8 mouse cellular contexts compared by ENCODE assay signal in genomic region chr17:31254463-31254931, GRCm38 (mm10). TPM values are rescaled to one million over a fixed set of nuclear protein-coding genes. Genes with fewer than 3 reads are reported as not detected.
DNase-seq lines count a peak whose midpoint lies in the region; ATAC-seq and TF ChIP-seq lines count a peak whose summit lies in the region.

No protein-coding gene starts in this region.

- peak overlapping the region; percentile 20; the same call in 1 of the 2 replicates for H3K4me2 ChIP-seq in neural tube, embryonic 15.5 days

- peak; percentile 62 for ATAC-seq in erythroblast, adult 5-6 weeks (replicated peaks; ENCODE audit: low FRiP score, poor library complexity, severe bottlenecking)
- peak; percentile 77 for ATAC-seq in neural tube, embryonic 15.5 days (ENCODE audit: low FRiP score)

- no peak overlapping the region for H3K9ac ChIP-seq in neural tube, embryonic 15.5 days (replicated peaks)

- 29% methylated on average over 9 of the region's 9 CpGs for WGBS in bone marrow, adult 2 months
- 9% methylated on average over 9 of the region's 9 CpGs for WGBS in neural tube, embryonic 15.5 days

- H3K9me3 ChIP-seq in neural tube, embryonic 15.5 days (replicated peaks): no peaks in the 10 kb centered on the region

- TF ChIP-seq CTCF in bone marrow, adult 2 months (IDR thresholded peaks at IDR 0.05; ENCODE audit: control insufficient read depth, insufficient read depth, low read length): peak; percentile 74
- TF ChIP-seq CTCF in testis, adult 2 months (IDR thresholded peaks at IDR 0.05; ENCODE audit: control insufficient read depth, insufficient read depth, insufficient replicate concordance, low read depth, low read length): peak; percentile 57; the same call in 1 of the 2 replicates

- H3K4me1 ChIP-seq in bone marrow, adult 2 months (ENCODE audit: control insufficient read depth, insufficient read depth, low read length): no peaks in the 10 kb centered on the region; the same call in 1 of the 2 replicates
- peaks cover 4% of the 10 kb centered on the region for H3K4me1 ChIP-seq in neural tube, embryonic 15.5 days
- H3K4me1 ChIP-seq in testis, adult 2 months (ENCODE audit: control insufficient read depth, insufficient read depth, low read length): peaks cover 9% of the 10 kb centered on the region

- H3K27ac ChIP-seq in bone marrow, adult 2 months (ENCODE audit: control insufficient read depth, insufficient read depth, low read depth, low read length, poor library complexity): peak overlapping the region; percentile 47; the same call in 1 of the 2 replicates
- no peak overlapping the region for H3K27ac ChIP-seq in neural tube, embryonic 15.5 days (replicated peaks)
- no peak overlapping the region for H3K27ac ChIP-seq in testis, adult 2 months (ENCODE audit: control insufficient read depth, insufficient read depth, low read depth, low read length)

- no peak overlapping the region for H3K4me3 ChIP-seq in bone marrow, adult 2 months (replicated peaks; ENCODE audit: control insufficient read depth, low read depth, low read length)
- no peak overlapping the region for H3K4me3 ChIP-seq in neural tube, embryonic 15.5 days (replicated peaks)
- H3K4me3 ChIP-seq in testis, adult 2 months (ENCODE audit: control insufficient read depth, low read depth, low read length): no peak overlapping the region

- DNase-seq in CD4-positive helper T cell, adult 2 months (ENCODE audit: low read depth, low spot score): peak; percentile 53
- DNase-seq in heart, postnatal 14 days: peak; percentile 73 to 88
- DNase-seq in kidney, postnatal 4 days: peak; percentile 83 to 89
- peak; percentile 77 to 83 for DNase-seq in lung, adult 18-20 months

- no peaks in the 10 kb centered on the region for H3K27me3 ChIP-seq in neural tube, embryonic 15.5 days (replicated peaks)
- H3K27me3 ChIP-seq in testis, adult 2 months (ENCODE audit: control insufficient read depth, insufficient read depth, low read length): no peaks in the 10 kb centered on the region

- TF ChIP-seq POLR2A in bone marrow, adult 2 months (IDR thresholded peaks at IDR 0.05; ENCODE audit: borderline replicate concordance, control insufficient read depth, low read depth, low read length): no peak
- no peak for TF ChIP-seq POLR2A in testis, adult 2 months (IDR thresholded peaks at IDR 0.05; ENCODE audit: control insufficient read depth, low read depth, low read length)

- no peaks in the 10 kb centered on the region for H3K36me3 ChIP-seq in neural tube, embryonic 15.5 days
- H3K36me3 ChIP-seq in testis, adult 2 months (ENCODE audit: control insufficient read depth, insufficient read depth, low read length): no peaks in the 10 kb centered on the region; the same call in 1 of the 2 replicates

- intact Hi-C loops in heart, postnatal 14 days (cut with DNase I): loop anchor here (1.0 to 10.0 kb wide), 3 partner anchors 54 to 240 kb away; no protein-coding TSS in a partner anchor

RNA-seq across cellular contexts. Expression of gene Rsph1, which starts 22.7 kb away (rescaled TPM):
- 5.8 and 10.4 TPM in 2 replicates for polyA plus RNA-seq in bone marrow, adult 2 months (2011; ENCODE audit: insufficient read depth, insufficient read length, low replicate concordance, missing spikeins)
- total RNA-seq in erythroblast, adult 5-6 weeks (2015; ENCODE audit: low replicate concordance): not detected in 2 replicates
- total RNA-seq in erythroblast, adult 5-6 weeks (2017; ENCODE audit: low replicate concordance): not detected in 2 replicates
- total RNA-seq in heart, postnatal 14 days (2021): 1 to 10 TPM; 1.5 to 1.6 TPM
- polyA plus RNA-seq in neural tube, embryonic 15.5 days (2015; fragmentation: Nextera tagmentation; extraction: Ambion mirVana): 3.4 and 3.9 TPM in 2 replicates
- 550 and 601 TPM in 2 replicates for polyA plus RNA-seq in testis, adult 2 months (2012; rRNA removed)

RNA-seq across cellular contexts. Expression of gene Slc37a1, which starts 32.1 kb away (rescaled TPM):
- polyA plus RNA-seq in bone marrow, adult 2 months (2011; ENCODE audit: insufficient read depth, insufficient read length, low replicate concordance, missing spikeins): 5.5 and 21.9 TPM in 2 replicates
- total RNA-seq in erythroblast, adult 5-6 weeks (2015; ENCODE audit: low replicate concordance): 0.58 and 2.7 TPM in 2 replicates
- 1.1 and 7.0 TPM in 2 replicates for total RNA-seq in erythroblast, adult 5-6 weeks (2017; ENCODE audit: low replicate concordance)
- total RNA-seq in heart, postnatal 14 days (2021): 10 to 100 TPM; 11.7 to 12.3 TPM
- 9.0 and 10.9 TPM in 2 replicates for polyA plus RNA-seq in neural tube, embryonic 15.5 days (2015; fragmentation: Nextera tagmentation; extraction: Ambion mirVana)
- polyA plus RNA-seq in testis, adult 2 months (2012; rRNA removed): 7.2 and 7.7 TPM in 2 replicates

RNA-seq across cellular contexts. Expression of gene Ubash3a, which starts 46.8 kb away (rescaled TPM):
- polyA plus RNA-seq in bone marrow, adult 2 months (2011; ENCODE audit: insufficient read depth, insufficient read length, low replicate concordance, missing spikeins): 7.3 and 13.0 TPM in 2 replicates
- 6.7 and 27.5 TPM in 2 replicates for total RNA-seq in erythroblast, adult 5-6 weeks (2015; ENCODE audit: low replicate concordance)
- total RNA-seq in erythroblast, adult 5-6 weeks (2017; ENCODE audit: low replicate concordance): 6.3 and 9.6 TPM in 2 replicates
- under 1 TPM; 0.22 to 0.85 TPM for total RNA-seq in heart, postnatal 14 days (2021)
- polyA plus RNA-seq in neural tube, embryonic 15.5 days (2015; fragmentation: Nextera tagmentation; extraction: Ambion mirVana): 7.3 TPM in 1 of 2 replicates, not detected in the other
- polyA plus RNA-seq in testis, adult 2 months (2012; rRNA removed): 0.54 and 0.85 TPM in 2 replicates

RNA-seq across cellular contexts. Expression of gene Tmprss3, which starts 55.7 kb away (rescaled TPM):
- 4.2 and 4.3 TPM in 2 replicates for polyA plus RNA-seq in bone marrow, adult 2 months (2011; ENCODE audit: insufficient read depth, insufficient read length, low replicate concordance, missing spikeins)
- total RNA-seq in erythroblast, adult 5-6 weeks (2015; ENCODE audit: low replicate concordance): not detected in 2 replicates
- not detected in 2 replicates for total RNA-seq in erythroblast, adult 5-6 weeks (2017; ENCODE audit: low replicate concordance)
- total RNA-seq in heart, postnatal 14 days (2021): not detected
- polyA plus RNA-seq in neural tube, embryonic 15.5 days (2015; fragmentation: Nextera tagmentation; extraction: Ambion mirVana): 0.06 TPM in 1 of 2 replicates, not detected in the other
- polyA plus RNA-seq in testis, adult 2 months (2012; rRNA removed): 0.04 and 0.11 TPM in 2 replicates

Comparison
In these comparisons a context has a peak if more than half of its experiments do, and no peak if none do; other contexts are left out.
1. RNA of gene Rsph1, which starts 22.7 kb away (polyA plus RNA-seq): 550 to 601 TPM in testis, adult 2 months; 5.8 to 10.4 TPM in bone marrow, adult 2 months and 3.4 to 3.9 TPM in neural tube, embryonic 15.5 days; every median in the first group is over 10 times any median in the second.
2. Peak in every context shown above with its lines, with median percentiles within 50 percentile points of each other: DNase-seq.